Mouse (Mus musculus) midbrain, embryonic 10.5 days (tissue): ENCODE data around the gene Hoxd1. TPM values are rescaled to one million over a fixed set of nuclear protein-coding genes. Genes with fewer than 3 reads are reported as not detected.

Experiments used
- DNase-seq: peaks from one replicate; pipeline ENCODE4 v3.0.0-alpha.2; 2017; ENCODE audit warnings: low spot score
- H3K27ac ChIP-seq: fragments of 300-500 bp; sonication (generic); replicated peaks from 2 replicates; pipeline ENCODE4 v1.5.1; 2016; ENCODE audit warnings: mild to moderate bottlenecking
- H3K27me3 ChIP-seq: fragments of 300-500 bp; sonication (generic); 2 replicates; pipeline ENCODE4 v1.6.1; 2016; ENCODE audit warnings: low read depth, mild to moderate bottlenecking; ENCODE audit not compliant: poor library complexity, severe bottlenecking
- H3K36me3 ChIP-seq: fragments of 300-500 bp; sonication (generic); 2 replicates; pipeline ENCODE4 v1.6.1; 2016; ENCODE audit warnings: mild to moderate bottlenecking, moderate library complexity
- H3K4me1 ChIP-seq: fragments of 300-500 bp; sonication (generic); 2 replicates; pipeline ENCODE4 v1.6.1; 2016
- H3K4me3 ChIP-seq: fragments of 300-500 bp; sonication (generic); 2 replicates; pipeline ENCODE4 v1.5.1; 2016; ENCODE audit warnings: mild to moderate bottlenecking, moderate library complexity
- H3K9me3 ChIP-seq: fragments of 300-500 bp; sonication (generic); replicated peaks from 2 replicates; pipeline ENCODE4 v1.6.1; 2016; ENCODE audit warnings: mild to moderate bottlenecking
- WGBS: fragments of 180-500 bp; shearing (Covaris S2); methylation state at CpG from one replicate; pipeline ENCODE4 v1.1.7; 2016; 5-methylcytosine and 5-hydroxymethylcytosine counted together
- polyA plus RNA-seq: library from polyadenylated mRNA; unstranded; fragments of >200 nt; fragmentation: Nextera tagmentation; extraction: Ambion mirVana; gene quantifications from 2 replicates; pipeline ENCODE4 v1.2.1, GENCODE M21; 2016

The Hoxd1 gene
- polyA plus RNA-seq, 1 experiment from 2014 or later, result not detected

DNA sequence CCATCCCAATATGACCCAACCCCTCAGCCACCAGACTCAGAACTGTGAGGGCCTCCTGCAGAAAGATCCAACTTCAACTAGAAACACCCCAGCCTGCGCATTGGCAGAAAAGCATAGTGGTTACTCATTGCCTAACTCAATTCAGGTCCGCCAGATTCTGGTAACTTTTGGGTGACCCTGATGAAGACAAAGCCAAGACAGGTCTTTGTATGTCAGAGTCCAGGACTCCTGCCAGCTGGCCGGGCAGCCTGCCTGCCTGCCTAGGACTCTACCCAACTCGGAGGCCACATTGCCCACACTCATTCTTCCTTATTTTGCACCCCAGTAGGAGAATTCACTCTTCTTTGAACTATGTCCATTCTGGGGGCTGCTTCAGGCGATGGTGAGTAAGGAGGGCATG is 36.2 kb upstream of the Hoxd1 start, which contains the start of gene Gm28230:
Gm28230 (plus strand) TSS at position 178 of the 400 bp plus-strand sequence.
- WGBS, result 6% methylated on average over 5 of the region's 5 CpGs
- Histone ChIP-seq H3K9me3 (no peaks in the 10 kb centered on the region), H3K27ac (no peak within 1 kb of the TSS), H3K27me3 (peaks cover 100% of the 10 kb centered on the region), H3K36me3 (no peaks in the 10 kb centered on the region), H3K4me1 (peaks cover 9% of the 10 kb centered on the region), H3K4me3 (peak within 1 kb of the TSS; percentile 37)
- no peak for DNase-seq

DNA sequence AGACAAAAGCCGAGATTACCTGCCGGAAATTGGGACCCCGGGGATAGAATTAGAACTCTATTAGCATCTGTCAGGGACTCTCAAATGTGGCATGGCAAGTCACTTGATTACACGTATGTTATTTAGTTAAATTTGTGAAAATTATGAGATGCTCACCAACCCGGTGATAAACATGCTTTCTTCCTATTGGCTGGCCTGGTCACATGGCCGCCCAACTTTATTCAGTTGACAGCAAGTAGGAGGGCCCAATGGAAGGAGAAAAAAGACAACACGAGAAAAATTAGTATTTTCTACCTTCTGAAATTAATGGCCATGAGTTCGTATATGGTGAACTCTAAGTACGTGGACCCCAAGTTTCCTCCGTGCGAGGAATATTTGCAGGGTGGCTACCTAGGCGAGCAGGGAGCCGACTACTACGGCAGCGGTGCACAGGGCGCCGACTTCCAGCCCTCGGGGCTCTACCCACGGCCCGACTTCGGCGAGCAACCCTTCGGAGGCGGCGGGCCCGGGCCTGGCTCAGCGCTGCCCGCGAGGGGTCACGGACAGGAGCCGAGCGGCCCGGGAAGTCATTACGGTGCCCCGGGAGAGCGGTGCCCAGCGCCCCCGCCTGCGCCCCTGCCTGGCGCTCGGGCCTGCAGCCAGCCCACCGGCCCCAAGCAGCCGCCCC is 35.7 kb upstream of the Hoxd1 start:
- H3K27ac ChIP-seq, result no peak overlapping the region
- no peaks in the 10 kb centered on the region for H3K9me3 ChIP-seq
- under 1% methylated on average over 42 of the region's 43 CpGs for WGBS

GRCm38 (mm10) chr2:74727640-74728302 is 35.0 kb upstream of the Hoxd1 start:
- H3K27me3 ChIP-seq, result peaks cover 100% of the 10 kb centered on the region
- peak overlapping the region; percentile 37 for H3K4me3 ChIP-seq
- 1% methylated on average over 25 of the region's 25 CpGs for WGBS
- no peak overlapping the region for H3K27ac ChIP-seq
- H3K9me3 ChIP-seq, result no peaks in the 10 kb centered on the region
- no peak for DNase-seq
- peaks cover 11% of the 10 kb centered on the region for H3K4me1 ChIP-seq
- H3K36me3 ChIP-seq, result no peaks in the 10 kb centered on the region

More for the DNA sequence above, 35.7 kb upstream of the Hoxd1 start:
- DNase-seq, result no peak
- H3K36me3 ChIP-seq, result no peaks in the 10 kb centered on the region
- peaks cover 9% of the 10 kb centered on the region for H3K4me1 ChIP-seq
- H3K4me3 ChIP-seq, result peak overlapping the region; percentile 37
- H3K27me3 ChIP-seq, result peaks cover 100% of the 10 kb centered on the region

GRCm38 (mm10) chr2:74728303-74728680 is 34.5 kb upstream of the Hoxd1 start:
- Histone ChIP-seq H3K27ac (no peak overlapping the region), H3K9me3 (no peaks in the 10 kb centered on the region), H3K4me3 (no peak overlapping the region), H3K36me3 (no peaks in the 10 kb centered on the region), H3K4me1 (peaks cover 15% of the 10 kb centered on the region), H3K27me3 (peaks cover 100% of the 10 kb centered on the region)
- 1% methylated on average over 13 of the region's 13 CpGs for WGBS
- no peak for DNase-seq

DNA sequence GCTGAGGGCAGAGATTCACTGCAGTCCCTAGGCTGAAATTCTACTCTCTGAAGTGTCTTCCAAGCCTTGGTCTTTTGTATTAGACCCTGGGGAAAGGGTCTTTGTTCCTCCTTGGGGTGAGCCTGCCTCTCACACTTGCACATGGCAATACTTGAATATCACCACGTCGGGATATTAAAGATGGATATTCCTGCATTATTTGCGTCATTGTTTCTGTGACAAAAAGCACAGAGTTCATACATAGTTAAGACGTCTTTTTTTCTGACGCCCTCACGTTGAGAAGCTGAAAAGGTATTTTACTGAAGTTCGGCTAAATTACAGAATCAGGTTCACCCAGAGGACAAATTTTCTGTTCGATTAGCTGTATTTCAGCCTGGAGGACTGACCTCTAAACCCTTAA is 32.4 kb upstream of the Hoxd1 start:
- Histone ChIP-seq H3K27ac (no peak overlapping the region), H3K9me3 (no peaks in the 10 kb centered on the region), H3K4me3 (no peak overlapping the region), H3K27me3 (peaks cover 100% of the 10 kb centered on the region), H3K4me1 (peaks cover 15% of the 10 kb centered on the region), H3K36me3 (no peaks in the 10 kb centered on the region)
- DNase-seq, result no peak
- WGBS, result 2% methylated on average over 8 of the region's 8 CpGs

- peaks cover 100% of the 10 kb centered on the region for H3K27me3 ChIP-seq
- no peak for DNase-seq
- H3K27ac ChIP-seq, result no peak overlapping the region
- H3K36me3 ChIP-seq, result no peaks in the 10 kb centered on the region
- peaks cover 18% of the 10 kb centered on the region for H3K4me1 ChIP-seq
- no peak overlapping the region for H3K4me3 ChIP-seq
- H3K9me3 ChIP-seq, result no peaks in the 10 kb centered on the region
Measured at GRCm38 (mm10) chr2:74731055-74731454, 31.7 kb upstream of the Hoxd1 start.

GRCm38 (mm10) chr2:74731799-74732512 is 30.8 kb upstream of the Hoxd1 start:
- WGBS, result 2% methylated on average over 9 of the region's 9 CpGs
- Histone ChIP-seq H3K27ac (no peak overlapping the region), H3K9me3 (no peaks in the 10 kb centered on the region), H3K4me1 (peaks cover 21% of the 10 kb centered on the region), H3K27me3 (peaks cover 100% of the 10 kb centered on the region), H3K4me3 (no peak overlapping the region), H3K36me3 (no peaks in the 10 kb centered on the region)
- no peak for DNase-seq

DNA sequence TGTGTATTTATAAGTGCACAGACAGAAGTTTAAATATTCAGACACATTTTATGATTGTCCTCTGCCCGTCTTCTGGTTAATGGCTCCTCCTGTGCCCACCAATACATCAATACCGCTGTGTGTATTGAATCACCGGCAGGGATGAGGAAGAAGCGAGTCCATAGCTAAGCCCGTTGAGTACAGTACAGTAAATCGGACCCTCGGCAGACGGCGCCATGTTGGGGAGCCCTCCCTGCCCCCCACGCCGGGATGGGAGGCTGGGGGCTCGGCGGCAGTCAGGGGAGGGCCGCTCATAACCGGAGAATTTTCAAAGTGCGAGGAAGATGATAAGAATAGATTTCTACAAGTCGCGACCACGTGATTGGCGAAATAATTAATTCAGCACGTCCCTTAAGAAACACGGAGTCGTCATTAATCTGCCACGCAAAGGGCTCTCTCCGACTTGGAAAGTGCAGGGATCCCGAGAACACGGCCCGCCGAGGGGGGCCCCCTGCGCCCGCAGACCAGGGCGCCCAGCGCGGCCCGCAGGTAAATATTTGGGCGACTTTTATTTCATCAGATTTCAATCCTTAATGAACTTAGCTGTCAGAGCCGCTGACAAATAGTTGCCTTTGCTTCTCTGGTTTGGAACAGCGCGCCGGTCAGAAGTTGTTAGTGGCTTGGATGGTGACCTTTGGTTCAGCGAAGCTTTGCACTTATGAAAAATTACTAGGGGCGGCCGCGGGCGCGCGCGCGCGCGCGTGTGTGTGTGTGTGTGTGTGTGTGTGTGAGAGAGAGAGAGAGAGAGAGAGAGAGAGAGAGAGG is 30.1 kb upstream of the Hoxd1 start:
- no peaks in the 10 kb centered on the region for H3K36me3 ChIP-seq
- peaks cover 14% of the 10 kb centered on the region; the same call in 1 of the 2 replicates for H3K4me1 ChIP-seq
- H3K4me3 ChIP-seq, result no peak overlapping the region
- DNase-seq, result peak; percentile 51
- H3K27ac ChIP-seq, result no peak overlapping the region
- under 1% methylated on average over 52 of the region's 52 CpGs for WGBS
- H3K9me3 ChIP-seq, result no peaks in the 10 kb centered on the region
- peaks cover 100% of the 10 kb centered on the region for H3K27me3 ChIP-seq

DNA sequence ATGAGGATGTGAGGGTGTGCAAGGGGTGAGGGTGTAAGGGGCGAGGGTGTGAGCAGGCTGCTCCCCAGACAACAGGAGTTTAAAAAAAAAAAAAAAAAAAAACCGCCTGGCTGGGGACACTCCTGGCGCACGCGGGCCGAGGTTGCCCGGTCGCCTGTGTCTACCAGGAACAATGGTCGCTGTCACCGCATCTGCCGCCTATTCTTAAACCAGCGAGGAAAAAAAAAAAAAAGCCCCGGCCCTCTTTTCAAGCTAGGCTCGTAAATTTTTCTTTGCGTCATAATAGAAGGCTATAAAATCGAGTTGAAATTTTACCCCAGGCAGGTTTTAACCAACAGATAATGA is 29.5 kb upstream of the Hoxd1 start:
- Histone ChIP-seq H3K9me3 (no peaks in the 10 kb centered on the region), H3K4me1 (peaks cover 12% of the 10 kb centered on the region; the same call in 1 of the 2 replicates), H3K27ac (no peak overlapping the region), H3K36me3 (no peaks in the 10 kb centered on the region), H3K4me3 (no peak overlapping the region), H3K27me3 (peaks cover 100% of the 10 kb centered on the region)
- DNase-seq, result peak; percentile 47
- 0% methylated on average over 16 of the region's 16 CpGs for WGBS

- peak; percentile 55 for DNase-seq
- Histone ChIP-seq H3K4me3 (no peak overlapping the region), H3K4me1 (peaks cover 12% of the 10 kb centered on the region; the same call in 1 of the 2 replicates), H3K27ac (no peak overlapping the region), H3K27me3 (peaks cover 100% of the 10 kb centered on the region), H3K9me3 (no peaks in the 10 kb centered on the region), H3K36me3 (no peaks in the 10 kb centered on the region)
- 0% methylated on average over 6 of the region's 6 CpGs for WGBS
Measured at GRCm38 (mm10) chr2:74733765-74734164, 29.0 kb upstream of the Hoxd1 start.

DNA sequence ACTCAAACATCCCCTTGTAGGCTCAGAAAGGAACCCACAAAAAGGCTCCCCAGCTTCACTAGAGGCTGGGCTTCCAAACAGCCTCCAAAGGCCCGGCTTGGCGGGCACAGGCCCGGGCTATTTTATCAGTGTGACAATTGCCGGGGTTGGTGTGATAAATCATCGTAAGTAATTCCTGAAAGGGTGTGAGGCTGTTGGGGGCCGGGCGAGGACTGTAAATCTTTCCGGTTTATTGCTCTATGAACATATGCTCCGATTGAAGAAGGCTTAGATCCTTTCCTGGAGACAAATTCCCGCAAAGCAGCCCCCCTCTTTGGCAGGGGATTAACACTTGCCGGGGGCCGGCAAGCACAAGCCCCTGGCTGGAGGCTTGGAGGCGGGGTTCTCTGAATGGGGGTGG is 28.3 kb upstream of the Hoxd1 start:
- no peak overlapping the region for H3K4me3 ChIP-seq
- no peaks in the 10 kb centered on the region for H3K9me3 ChIP-seq
- H3K4me1 ChIP-seq, result peaks cover 12% of the 10 kb centered on the region; the same call in 1 of the 2 replicates
- peak; percentile 52 for DNase-seq
- H3K27ac ChIP-seq, result no peak overlapping the region
- under 1% methylated on average over 13 of the region's 13 CpGs for WGBS
- H3K27me3 ChIP-seq, result peaks cover 100% of the 10 kb centered on the region
- H3K36me3 ChIP-seq, result no peaks in the 10 kb centered on the region

DNA sequence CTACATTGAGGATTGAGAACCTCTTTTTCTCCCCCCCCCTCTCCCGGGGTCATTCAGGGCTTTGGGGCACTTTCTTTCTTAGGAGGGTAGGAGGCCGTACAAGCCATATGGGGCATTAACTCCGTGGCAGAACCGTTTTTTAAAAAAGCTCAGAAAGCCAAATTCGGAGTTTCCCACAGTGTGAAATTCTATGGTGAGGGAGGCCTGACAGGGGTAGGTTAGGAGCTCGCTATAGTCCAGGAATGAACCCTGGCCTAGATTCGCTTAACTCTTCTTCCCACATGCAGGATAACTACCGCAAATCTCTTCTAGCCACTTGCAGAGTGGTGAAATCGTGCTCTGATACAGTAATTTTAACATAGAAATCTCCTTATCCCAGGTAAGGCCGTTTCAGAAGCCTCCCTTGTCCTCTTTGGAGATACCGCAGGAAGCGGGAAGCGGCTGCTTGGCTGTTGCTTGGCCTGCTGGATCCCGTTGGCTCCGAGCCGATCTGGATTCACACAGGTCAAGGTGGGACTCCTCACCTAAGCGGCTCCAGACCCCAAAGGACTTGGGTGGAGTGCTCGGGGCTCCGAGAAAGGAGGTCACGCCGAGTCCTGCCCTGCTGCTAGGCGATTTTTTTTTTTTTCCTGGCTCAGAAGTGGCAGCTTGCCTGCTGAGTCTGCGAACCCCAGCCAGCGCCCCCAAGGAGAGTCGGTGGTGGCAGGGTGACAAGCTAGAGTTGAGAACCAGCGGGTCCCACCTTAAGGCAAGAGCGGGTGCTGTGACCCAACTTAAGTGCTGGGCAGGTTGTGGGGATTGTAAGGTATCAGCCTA is 27.6 kb upstream of the Hoxd1 start:
- under 1% methylated on average over 27 of the region's 27 CpGs for WGBS
- Histone ChIP-seq H3K9me3 (no peaks in the 10 kb centered on the region), H3K27ac (no peak overlapping the region), H3K36me3 (no peaks in the 10 kb centered on the region), H3K27me3 (peaks cover 100% of the 10 kb centered on the region), H3K4me3 (no peak overlapping the region), H3K4me1 (peaks cover 13% of the 10 kb centered on the region; the same call in 1 of the 2 replicates)
- peak; percentile 50 for DNase-seq
